Comparison of ENCODE assay signal across 23 mouse cellular contexts in genomic region chr11:17288884-17289283, GRCm38 (mm10).
"Had no signal": no experiment of that assay in that cellular context is flagged by ENCODE, and none has a peak within 500 bp of the region (broad histone marks: within the 10 kb centered on the region; RNA-seq: fewer than 3 reads in every experiment).

No protein-coding gene starts in this region.

- H3K9ac ChIP-seq: liver, embryonic 15.5 days; lung, embryonic 15.5 days; midbrain, embryonic 12.5 days; neural tube, embryonic 13.5 days; neural tube, embryonic 15.5 days had no signal

- H3K4me3 ChIP-seq: liver, embryonic 15.5 days; lung, embryonic 15.5 days; megakaryocyte, embryonic 14.5 days; midbrain, embryonic 10.5 days; midbrain, embryonic 12.5 days; myocyte; neural tube, embryonic 13.5 days; neural tube, embryonic 15.5 days had no signal

- H3K36me3 ChIP-seq: liver, embryonic 15.5 days; lung, embryonic 15.5 days; midbrain, embryonic 10.5 days; midbrain, embryonic 12.5 days; neural tube, embryonic 13.5 days; neural tube, embryonic 15.5 days had no signal

- H3K4me2 ChIP-seq: liver, embryonic 15.5 days; lung, embryonic 15.5 days; midbrain, embryonic 12.5 days; neural tube, embryonic 13.5 days; neural tube, embryonic 15.5 days had no signal

- ATAC-seq: lung, postnatal 0 days; midbrain, embryonic 16.5 days had no signal

- DNase-seq: lung, adult 2 months; lung, postnatal 14 days; lung, postnatal 36 days; midbrain, embryonic 14.5 days; retina, postnatal 1 day; right cerebral cortex, adult 18-20 months; right cerebral cortex, postnatal 25 days; right cerebral cortex, postnatal 4 days; spleen, adult 18-20 months; thymus, adult 18-20 months; thymus, postnatal 14 days; thymus, postnatal 36 days had no signal

- H3K9me3 ChIP-seq: liver, embryonic 15.5 days; lung, embryonic 15.5 days; megakaryocyte, embryonic 14.5 days; midbrain, embryonic 10.5 days; midbrain, embryonic 12.5 days; neural tube, embryonic 13.5 days had no signal

- H3K4me1 ChIP-seq: liver, embryonic 15.5 days; lung, embryonic 15.5 days; midbrain, embryonic 10.5 days; midbrain, embryonic 12.5 days; neural tube, embryonic 13.5 days; neural tube, embryonic 15.5 days had no signal

- H3K27me3 ChIP-seq: liver, embryonic 15.5 days; lung, embryonic 15.5 days; megakaryocyte, embryonic 14.5 days; midbrain, embryonic 12.5 days; neural tube, embryonic 13.5 days; neural tube, embryonic 15.5 days had no signal

- H3K27ac ChIP-seq: liver, embryonic 15.5 days; lung, embryonic 15.5 days; macrophage; midbrain, embryonic 10.5 days; midbrain, embryonic 12.5 days; neural tube, embryonic 13.5 days; neural tube, embryonic 15.5 days had no signal
